Mouse (Mus musculus): ENCODE results near the gene Plxnd1.

- no peak for TF ChIP-seq CTCF (IDR thresholded peaks at IDR 0.05; ENCODE audit: borderline replicate concordance, insufficient read depth, low read depth, low read length)
- no peak for TF ChIP-seq POLR2A (IDR thresholded peaks at IDR 0.05; ENCODE audit: borderline replicate concordance, insufficient read depth, low read length)
Observed at GRCm38 (mm10) chr6:115906871-115907270, 87.9 kb downstream of the Plxnd1 start.

All from cerebellum, adult 2 months (tissue).